22 mouse cellular contexts compared by ENCODE assay signal in genomic region chr10:117470481-117470880, GRCm38 (mm10).
DNase-seq lines count a peak whose midpoint lies in the region; ATAC-seq and TF ChIP-seq lines count a peak whose summit lies in the region.
"Had no signal": no experiment of that assay in that cellular context is flagged by ENCODE, and none has a peak within 500 bp of the region (broad histone marks: within the 10 kb centered on the region; RNA-seq: fewer than 3 reads in every experiment).

No protein-coding gene starts in this region.

- 66% methylated on average over 2 of the region's 2 CpGs for WGBS in heart, adult 2 months
- 86% methylated on average over 2 of the region's 2 CpGs for WGBS in kidney, embryonic 15.5 days

- H3K4me1 ChIP-seq in heart, adult 2 months (ENCODE audit: control insufficient read depth, insufficient read depth, low read length) = peaks cover 2% of the 10 kb centered on the region; the same call in 1 of the 2 replicates
- peaks cover 36% of the 10 kb centered on the region for H3K4me1 ChIP-seq in kidney, embryonic 15.5 days
- H3K4me1 ChIP-seq: forebrain, embryonic 13.5 days; hindbrain, embryonic 12.5 days; hindbrain, embryonic 15.5 days had no signal

- H3K9me3 ChIP-seq in kidney, embryonic 15.5 days (replicated peaks) = no peaks in the 10 kb centered on the region
- H3K9me3 ChIP-seq: heart, embryonic 10.5 days; hindbrain, embryonic 12.5 days; hindbrain, embryonic 15.5 days; intestine, embryonic 15.5 days had no signal

- H3K4me2 ChIP-seq in kidney, embryonic 15.5 days = no peak overlapping the region
- H3K4me2 ChIP-seq: forebrain, embryonic 13.5 days; heart, embryonic 13.5 days; hindbrain, embryonic 12.5 days; hindbrain, embryonic 15.5 days; intestine, embryonic 15.5 days had no signal

- TF ChIP-seq POLR2A in heart, adult 2 months (IDR thresholded peaks at IDR 0.05; ENCODE audit: insufficient read depth, low read depth, low read length) = no peak

- no peaks in the 10 kb centered on the region for H3K27me3 ChIP-seq in heart, adult 2 months (ENCODE audit: control insufficient read depth, insufficient read depth, low read length)
- H3K27me3 ChIP-seq in kidney, embryonic 15.5 days = no peaks in the 10 kb centered on the region
- H3K27me3 ChIP-seq: forebrain, embryonic 13.5 days; hindbrain, embryonic 12.5 days; hindbrain, embryonic 15.5 days; intestine, embryonic 15.5 days had no signal

- DNase-seq in heart, adult 2 months = no peak
- DNase-seq in heart, postnatal 25 days (ENCODE audit: low spot score) = no peak
- no peak for DNase-seq in kidney, adult 11 months
- DNase-seq in 3T3-L1 (ENCODE audit: low read depth, low spot score) = peak; percentile 90
- DNase-seq in adipocyte (ENCODE audit: low spot score) = peak; percentile 91
- DNase-seq: adrenal gland, postnatal 36 days; cerebellum, adult 18-20 months; cerebellum, adult 9-10 months; cerebellum, postnatal 14 days; gastrocnemius, postnatal 10 days; gastrocnemius, postnatal 36 days; heart, postnatal 14 days had no signal

- H3K36me3 ChIP-seq in heart, adult 2 months (ENCODE audit: control insufficient read depth, insufficient read depth, low read length) = peaks cover 4% of the 10 kb centered on the region
- no peaks in the 10 kb centered on the region for H3K36me3 ChIP-seq in kidney, embryonic 15.5 days
- H3K36me3 ChIP-seq: forebrain, embryonic 10.5 days; heart, embryonic 10.5 days; heart, embryonic 13.5 days; hindbrain, embryonic 12.5 days; hindbrain, embryonic 15.5 days; intestine, embryonic 15.5 days had no signal

- H3K4me3 ChIP-seq in heart, adult 2 months = no peak overlapping the region
- H3K4me3 ChIP-seq in kidney, embryonic 15.5 days (replicated peaks) = no peak overlapping the region
- H3K4me3 ChIP-seq: forebrain, embryonic 10.5 days; forebrain, embryonic 13.5 days; heart, embryonic 10.5 days; heart, embryonic 13.5 days; hindbrain, embryonic 12.5 days; hindbrain, embryonic 15.5 days; intestine, embryonic 15.5 days had no signal

- no peaks in the 10 kb centered on the region for H3K79me2 ChIP-seq in heart, adult 2 months (replicated peaks; ENCODE audit: control insufficient read depth, insufficient read depth, low read length)

- no peak overlapping the region for H3K9ac ChIP-seq in heart, adult 2 months (ENCODE audit: low read depth, low read length)
- H3K9ac ChIP-seq in kidney, embryonic 15.5 days = no peak overlapping the region
- H3K9ac ChIP-seq: forebrain, embryonic 13.5 days; heart, embryonic 13.5 days; hindbrain, embryonic 12.5 days; hindbrain, embryonic 15.5 days; intestine, embryonic 15.5 days had no signal

- TF ChIP-seq EP300 in heart, adult 2 months (IDR thresholded peaks at IDR 0.05; ENCODE audit: insufficient read depth, low read depth, low read length) = no peak

- ATAC-seq in kidney, embryonic 15.5 days (replicated peaks; ENCODE audit: low FRiP score) = no peak
- ATAC-seq: activated CD4-positive, CD25-positive, alpha-beta regulatory T cell, adult 4 months; forebrain, embryonic 13.5 days; forebrain, embryonic 16.5 days; intestine, embryonic 15.5 days had no signal

- intact Hi-C loops in heart, adult 2 months (cut with DNase I) = no loop called here
- intact Hi-C loops in heart, postnatal 25 days (cut with DNase I) = no loop called here

- TF ChIP-seq CTCF in heart, adult 2 months (IDR thresholded peaks at IDR 0.05) = no peak

- H3K27ac ChIP-seq in heart, adult 2 months = peak overlapping the region; percentile 40
- H3K27ac ChIP-seq in kidney, embryonic 15.5 days = peak overlapping the region; percentile 81
- H3K27ac ChIP-seq: forebrain, embryonic 10.5 days; forebrain, embryonic 13.5 days; heart, embryonic 10.5 days; heart, embryonic 13.5 days; hindbrain, embryonic 12.5 days; hindbrain, embryonic 15.5 days; intestine, embryonic 15.5 days had no signal

Comparison
In these comparisons a context has a peak if more than half of its experiments do, and no peak if none do; other contexts are left out.
1. DNase-seq: peak in 3T3-L1 (single experiment) and adipocyte (single experiment); none in heart, adult 2 months (0 of 2), heart, postnatal 25 days (single experiment) and kidney, adult 11 months (single experiment).